Mouse (Mus musculus) neutrophil, adult 5-6 weeks (primary cell): ENCODE data around the gene Guca1b. TPM values are rescaled to one million over a fixed set of nuclear protein-coding genes. Genes with fewer than 3 reads are reported as not detected.

Experiments used
- ATAC-seq: fragments of 151-379, 151-347 bp; 2 replicates; pipeline ENCODE4 v1.8.0; 2017; ENCODE audit warnings: mild to moderate bottlenecking, moderate TSS enrichment; ENCODE audit not compliant: insufficient number of reproducible peaks, poor library complexity, low FRiP score, severe bottlenecking; ENCODE audit errors: extremely low read depth
- total RNA-seq: library from RNA; stranded (forward); fragments of 200-1000 nt; gene quantifications from 2 replicates; pipeline ENCODE4 v1.2.3, GENCODE M21; 2017

Gene Guca1b
- 1.7 TPM in 2 replicates for total RNA-seq

DNA sequence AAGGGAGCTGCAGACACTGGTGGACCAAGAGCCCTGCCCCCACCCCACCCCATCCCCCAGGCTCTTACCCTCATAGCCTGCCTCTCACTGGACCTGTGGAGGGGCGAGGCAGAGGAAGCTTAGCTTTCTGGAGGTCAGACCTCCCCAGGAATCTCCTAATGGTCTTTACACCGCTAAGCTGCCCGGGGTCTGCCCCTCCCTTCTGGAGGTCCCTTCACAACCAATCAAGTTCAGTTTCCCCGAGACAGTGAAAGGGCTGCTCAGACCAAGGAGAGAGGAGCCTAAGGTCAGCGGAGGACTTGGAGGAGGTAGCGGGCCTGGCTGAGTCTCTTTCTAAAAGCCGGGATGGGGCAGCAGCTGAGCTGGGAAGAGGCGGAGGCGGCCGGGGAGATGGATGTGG is at the start of gene Guca1b:
Gene Guca1b, plus strand, starts transcription at position 249 of the 400 bp plus-strand sequence.
- ATAC-seq, result no peak

DNA sequence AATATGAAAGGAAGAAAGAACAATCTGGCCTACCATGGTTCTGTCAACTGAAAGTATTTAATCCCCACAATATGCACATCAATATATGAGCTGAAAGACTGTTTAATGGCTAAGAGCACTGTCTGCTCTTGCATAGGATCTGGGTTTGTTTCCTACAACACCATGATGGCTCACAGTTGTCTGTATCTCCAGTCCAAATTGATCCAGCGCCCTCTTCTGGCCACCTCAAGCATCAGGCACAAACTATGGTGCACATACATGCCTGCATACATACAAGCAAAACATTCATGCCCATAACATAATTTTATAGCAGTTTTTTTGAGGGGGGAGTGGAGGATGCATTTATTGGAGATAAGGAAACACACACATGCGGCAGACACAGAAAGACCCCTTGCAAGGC is 42.1 kb upstream of the Guca1b start:
- no peak for ATAC-seq

DNA sequence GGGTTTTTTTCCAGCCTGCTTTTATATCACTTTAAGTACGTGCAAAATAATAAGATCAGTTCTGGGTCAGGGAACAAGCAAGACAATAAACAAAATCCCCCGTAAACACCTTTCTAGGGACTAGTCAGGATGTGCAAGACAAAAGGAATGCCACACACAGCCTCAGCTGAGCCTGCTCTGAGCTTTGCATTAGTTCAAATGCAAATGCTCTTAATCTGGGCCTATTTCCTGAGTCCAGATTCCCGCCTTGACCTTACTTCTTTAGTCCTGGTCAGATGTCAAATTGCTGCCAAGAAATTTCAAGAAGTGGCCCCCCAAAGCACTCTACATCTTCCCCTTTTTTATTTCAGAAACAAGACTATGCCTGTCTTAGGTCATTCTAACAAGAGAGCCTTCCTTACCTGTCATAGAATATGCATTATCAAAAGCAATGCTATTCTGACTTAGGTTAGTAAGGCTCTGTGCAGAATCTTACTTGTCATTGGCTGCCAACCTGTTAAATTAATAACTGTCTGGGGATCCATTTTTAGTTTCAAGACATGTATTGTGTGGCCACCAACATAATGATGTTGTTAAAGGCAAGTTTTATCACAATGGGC is 35.4 kb upstream of the Guca1b start:
- no peak for ATAC-seq

DNA sequence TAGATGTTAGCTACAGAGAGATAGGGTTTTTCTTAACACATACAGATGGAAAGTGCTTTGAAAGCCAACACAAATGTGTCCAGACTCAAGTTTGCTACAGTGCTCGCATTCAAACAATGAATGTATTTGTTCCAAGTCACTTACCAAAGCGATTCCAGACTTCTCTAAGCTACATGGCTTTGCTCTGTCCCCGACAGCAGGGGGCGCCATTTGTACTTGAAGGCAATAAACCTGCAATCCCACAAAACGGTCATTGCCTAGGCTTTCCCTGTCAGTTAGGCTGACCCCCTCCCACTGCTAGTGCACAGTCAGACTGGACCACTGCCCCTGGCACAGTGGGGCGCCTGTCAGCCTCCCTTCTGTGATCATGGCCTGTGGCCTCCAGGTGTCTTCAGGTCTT is 25.2 kb upstream of the Guca1b start:
- 0 out of 2 replicates have a peak, but pooled peaks have one; percentile 30 for ATAC-seq

DNA sequence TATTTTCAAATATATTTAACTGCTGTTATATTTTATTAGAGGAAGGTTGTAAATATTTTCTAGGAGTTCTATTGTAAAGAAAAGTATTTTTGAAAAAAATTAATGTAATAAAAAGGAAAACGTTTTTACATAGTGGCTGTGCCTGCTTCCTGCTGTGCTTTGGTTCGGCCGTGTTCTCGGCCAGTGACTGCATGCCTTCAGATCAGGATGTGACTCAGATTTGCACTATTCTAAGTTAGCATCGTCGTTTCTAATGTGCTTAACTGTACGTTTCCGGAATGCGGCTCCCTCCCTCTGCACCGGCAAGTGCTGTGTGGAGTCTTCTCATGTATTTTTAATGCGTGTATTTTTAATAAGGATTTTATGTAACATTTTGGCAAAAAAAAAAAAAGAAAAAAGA is 23.9 kb upstream of the Guca1b start:
- ATAC-seq, result no peak

DNA sequence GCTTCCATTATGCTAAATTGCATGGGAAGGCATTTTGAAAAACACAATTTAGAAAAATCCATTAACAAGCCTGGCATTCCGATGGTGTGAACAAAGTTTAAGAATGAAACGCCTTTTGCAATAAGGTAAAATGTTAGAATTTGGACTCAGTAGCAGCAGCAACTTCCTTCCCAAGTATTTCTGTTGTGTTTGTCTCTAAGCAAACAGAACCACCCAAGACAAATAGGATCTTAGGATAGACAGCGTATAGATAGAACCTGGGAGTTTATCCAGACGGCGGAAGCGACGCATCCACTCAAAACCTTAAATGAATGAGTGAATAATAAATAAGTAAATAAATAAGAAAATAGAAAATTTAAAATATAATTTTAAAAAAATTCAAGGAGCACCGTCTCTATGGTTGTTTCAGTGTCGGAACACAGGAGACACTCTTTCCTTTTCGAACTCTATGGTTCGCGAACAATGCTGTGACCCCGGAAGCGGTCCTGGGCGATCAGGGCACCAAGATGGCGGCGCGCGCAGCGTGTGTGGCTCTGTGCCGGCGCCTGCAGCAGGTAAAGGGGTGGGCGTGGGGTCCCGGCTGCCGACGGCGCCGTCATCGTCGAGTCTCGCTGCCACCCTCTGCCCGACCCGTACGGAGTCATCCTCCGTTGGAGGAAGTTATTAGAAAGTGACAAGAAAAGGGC is 16.6 kb upstream of the Guca1b start, which contains the start of gene Mrps10:
Gene Mrps10, plus strand, starts transcription at position 487 of the 686 bp plus-strand sequence.
- peak; percentile 80 for ATAC-seq

DNA sequence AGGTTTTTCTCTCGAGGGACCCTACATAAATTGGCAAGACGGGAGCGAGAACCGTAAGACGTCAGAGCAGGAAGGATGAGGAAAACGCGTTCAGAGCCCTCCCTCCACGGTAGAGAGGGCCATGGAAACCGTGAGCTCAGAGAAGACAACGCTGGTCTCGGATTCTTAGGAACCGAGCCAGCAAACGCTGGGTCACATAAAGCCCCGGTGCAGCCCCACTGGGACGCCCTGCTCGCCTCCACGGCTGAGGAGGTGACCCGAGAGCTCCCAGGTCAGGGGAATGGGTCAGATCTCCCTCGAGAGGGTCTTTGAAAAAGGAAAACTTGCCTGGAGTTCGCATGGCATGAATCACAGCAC is 16.1 kb upstream of the Guca1b start:
- no peak for ATAC-seq

DNA sequence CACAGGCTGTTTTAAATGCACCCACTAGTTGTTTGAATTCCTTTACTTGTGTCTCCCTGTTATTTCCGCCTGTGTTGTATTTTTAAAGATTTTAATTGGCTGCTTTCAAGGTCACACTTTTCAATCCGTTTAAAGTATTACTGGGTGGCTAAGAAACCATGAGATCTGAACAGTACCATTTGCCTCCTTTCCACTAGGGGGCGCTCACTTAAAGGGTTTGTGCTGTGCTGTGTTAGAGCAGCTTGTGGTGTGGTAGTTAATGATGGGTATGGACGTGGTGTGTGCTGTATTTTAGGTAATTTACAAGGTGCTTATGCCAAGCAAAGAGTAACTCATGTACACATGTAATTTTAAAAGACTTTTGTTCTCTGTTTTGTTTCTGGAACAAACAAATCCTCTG is 13.7 kb upstream of the Guca1b start:
- peak; percentile 65 for ATAC-seq

DNA sequence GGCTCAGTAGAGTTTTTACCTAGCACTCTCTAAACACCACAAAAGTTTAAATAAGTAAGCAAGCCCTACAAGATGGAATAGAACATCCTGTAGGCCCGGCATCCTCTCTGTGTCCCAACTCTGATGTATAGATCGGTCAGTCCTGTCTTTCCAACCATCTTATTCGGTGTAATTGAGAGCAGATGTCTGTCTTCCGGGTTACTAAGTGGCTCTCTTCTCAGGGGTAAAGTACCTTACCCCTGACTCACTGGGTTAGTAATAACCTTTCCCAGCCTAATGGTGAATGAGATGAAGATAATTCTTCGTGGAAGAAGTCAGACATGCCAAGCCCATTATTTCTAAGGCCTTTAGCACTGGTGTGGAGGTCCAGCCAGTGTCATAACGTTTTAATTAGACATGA is 11.2 kb upstream of the Guca1b start:
- no peak for ATAC-seq

DNA sequence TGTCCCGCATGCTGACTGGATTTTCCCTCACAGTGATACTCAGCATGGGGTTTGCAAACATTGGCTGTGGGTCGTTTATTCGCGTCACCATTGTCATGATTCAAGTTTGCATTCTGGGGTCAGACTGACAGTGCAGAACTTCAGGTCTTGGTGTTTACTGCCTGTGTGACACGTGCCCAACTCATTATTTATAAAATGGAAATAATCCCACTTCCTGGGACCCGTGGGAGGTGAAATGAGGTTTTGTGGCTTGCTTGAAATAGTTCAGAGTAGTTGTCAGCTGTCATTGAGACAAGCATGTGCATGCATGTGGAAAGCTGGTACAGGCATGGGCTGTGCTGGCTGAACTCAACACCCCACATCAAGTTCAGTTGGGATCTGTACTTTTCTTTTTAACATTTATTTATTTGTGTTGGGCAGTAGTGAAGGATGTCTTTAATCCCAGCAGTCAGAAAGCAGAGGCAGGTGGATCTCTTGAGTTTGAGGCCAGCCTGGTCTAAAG is 8.4 kb upstream of the Guca1b start:
- ATAC-seq, result no peak

DNA sequence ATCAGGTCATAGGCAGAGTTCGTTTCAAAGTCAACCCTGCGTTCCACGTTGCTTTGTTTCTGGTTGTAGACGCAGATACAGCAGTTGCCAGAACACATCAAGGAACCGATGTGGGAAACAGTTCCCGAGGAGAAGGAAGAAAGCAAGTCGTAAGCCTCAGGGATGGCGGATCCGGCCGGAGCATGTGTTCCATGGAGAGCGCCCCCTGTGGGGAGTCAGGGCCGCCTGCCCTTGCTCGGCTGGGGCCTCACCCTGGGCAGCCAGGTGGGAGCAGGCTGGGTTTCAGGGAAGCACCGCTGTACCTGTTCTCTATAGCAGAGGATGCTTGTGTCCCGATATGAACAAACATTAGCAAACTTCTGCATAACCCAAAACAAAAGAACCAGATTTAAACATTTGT is 7.1 kb upstream of the Guca1b start:
- ATAC-seq, result no peak

DNA sequence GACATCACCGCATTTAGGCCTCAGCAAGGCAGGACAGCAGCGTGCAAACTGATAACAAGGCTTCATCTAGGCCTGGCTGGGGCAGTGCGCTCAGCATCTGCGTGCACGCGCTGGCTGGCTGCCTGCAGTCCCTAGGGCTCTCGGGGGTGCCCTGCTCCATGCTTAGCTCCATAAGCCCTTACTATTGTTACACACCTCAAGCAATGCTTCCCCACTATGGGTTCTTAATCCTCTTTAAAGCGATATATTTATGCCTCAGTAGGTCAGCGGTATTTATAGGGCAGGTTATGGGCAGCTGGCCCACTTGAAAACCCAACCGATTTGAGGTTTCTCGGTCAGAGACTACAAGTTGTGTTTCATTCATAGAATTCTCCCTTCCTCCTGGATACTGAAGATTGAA is 3.3 kb upstream of the Guca1b start:
- ATAC-seq, result no peak

DNA sequence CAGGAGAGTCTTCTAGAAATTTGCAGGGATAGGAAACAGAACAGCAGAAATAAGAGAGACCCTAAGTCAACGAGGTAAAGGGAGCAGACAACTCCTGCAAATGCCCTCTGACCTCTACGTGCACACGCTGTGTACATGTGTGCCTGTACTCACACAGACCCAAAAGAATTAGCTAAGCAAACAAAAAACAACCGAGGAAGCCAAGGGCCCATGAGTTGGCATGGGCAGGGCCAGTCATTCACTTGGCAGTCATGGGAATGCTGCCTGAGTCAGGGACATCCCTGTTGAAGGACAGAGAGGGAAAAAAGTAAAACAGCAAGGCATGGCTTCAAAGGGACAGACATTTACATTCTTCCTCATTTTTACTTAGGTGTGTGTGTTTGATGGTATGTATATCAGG is 1.9 kb upstream of the Guca1b start:
- ATAC-seq, result no peak

DNA sequence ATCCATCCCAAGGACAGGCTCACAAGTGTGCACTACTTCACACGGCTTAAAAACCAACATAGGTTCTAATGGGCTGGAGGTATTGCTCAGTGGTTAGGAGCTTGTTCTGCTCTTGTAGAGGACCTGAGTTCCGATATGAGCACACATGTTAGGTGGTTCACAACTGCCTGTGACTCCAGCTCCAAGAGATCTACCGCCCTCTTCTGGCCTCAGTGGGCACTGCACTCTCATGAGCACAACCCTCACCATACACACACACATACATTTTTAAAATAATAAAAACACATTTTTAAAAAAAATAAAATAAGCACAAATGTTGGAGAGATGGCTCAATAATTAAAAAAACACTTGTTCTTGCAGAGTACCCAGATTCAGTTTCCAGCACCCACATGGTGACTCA is 1.1 kb upstream of the Guca1b start:
- ATAC-seq, result no peak

DNA sequence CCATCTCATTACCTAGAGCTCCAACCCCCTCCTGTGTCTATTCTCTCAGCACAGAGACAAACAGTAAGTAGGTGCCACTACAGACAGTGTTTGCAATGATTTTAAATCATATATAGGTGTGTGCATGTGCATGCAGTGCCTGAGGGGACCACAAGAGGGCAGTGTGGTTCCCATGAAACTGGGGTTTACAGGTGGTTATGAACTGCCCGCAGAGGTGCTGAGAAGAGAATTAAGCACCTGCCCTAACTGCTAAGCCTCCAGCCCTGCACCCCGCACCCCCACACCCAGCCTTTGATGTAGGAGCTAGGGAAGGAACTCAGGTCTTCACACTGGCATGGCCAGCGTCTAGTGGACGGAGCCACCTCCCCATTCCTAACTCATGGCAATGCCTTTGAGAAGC is 1.5 kb downstream of the Guca1b start:
- 0 out of 2 replicates have a peak, but pooled peaks have one; percentile 34 for ATAC-seq

DNA sequence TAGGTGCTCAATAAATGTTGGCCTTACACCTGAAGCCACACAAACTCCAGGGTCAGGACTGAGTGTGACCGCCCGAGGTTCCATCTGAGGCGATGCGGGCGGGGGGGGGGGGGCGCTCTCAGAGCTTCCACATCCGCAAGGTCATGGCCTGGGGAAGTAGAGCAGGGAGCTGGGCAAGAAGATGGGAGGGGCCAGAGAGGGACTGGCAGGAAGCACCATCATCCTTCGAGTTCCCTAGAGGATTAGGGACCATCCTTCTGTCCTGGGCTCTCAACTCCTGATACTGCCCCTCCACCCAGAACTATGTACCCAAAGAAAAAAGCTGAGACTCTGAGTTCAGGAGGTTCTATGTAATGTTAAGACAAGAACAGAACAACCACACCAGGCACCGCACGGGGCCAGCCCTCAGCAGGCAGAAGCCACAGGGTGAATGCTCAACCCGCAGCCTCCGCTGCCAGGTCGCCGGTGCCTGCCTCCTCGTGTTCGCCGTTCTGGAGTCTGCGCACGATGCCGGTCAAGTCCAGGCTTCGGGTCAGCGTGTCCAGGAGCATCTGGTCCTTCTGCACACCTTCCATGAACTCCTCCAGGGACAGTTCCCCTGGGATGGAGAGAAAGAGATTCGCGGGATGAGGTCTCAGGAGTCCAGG is 9.2 kb downstream of the Guca1b start:
- peak; percentile 43; the same call in 1 of the 2 replicates for ATAC-seq

DNA sequence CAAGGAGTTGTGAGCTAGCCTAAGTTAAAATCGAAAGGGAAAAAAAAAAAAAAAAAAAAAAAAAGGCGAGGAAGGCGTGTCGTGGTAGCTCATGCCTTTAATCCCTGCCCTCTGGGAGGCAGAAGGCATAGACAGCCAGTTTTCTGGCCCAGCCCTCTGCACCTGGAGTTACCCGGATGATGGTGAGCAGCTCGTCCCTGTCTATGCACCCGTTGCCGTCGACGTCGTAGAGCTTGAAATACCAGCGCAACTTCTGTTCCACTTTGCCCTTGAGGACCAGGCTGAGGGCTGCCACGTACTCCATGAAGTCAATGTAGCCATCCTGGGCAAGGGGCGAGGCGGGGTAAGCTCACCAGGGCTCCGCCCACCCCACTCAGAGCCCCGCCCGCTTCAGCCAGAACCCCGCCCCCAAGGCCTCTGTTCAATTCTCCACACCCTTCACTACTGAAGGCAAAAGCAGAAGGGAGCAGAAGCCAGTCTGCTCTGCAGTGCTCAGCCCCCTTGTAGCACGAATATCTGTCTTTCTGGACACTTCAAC is 10.3 kb downstream of the Guca1b start:
- peak; percentile 73 for ATAC-seq

DNA sequence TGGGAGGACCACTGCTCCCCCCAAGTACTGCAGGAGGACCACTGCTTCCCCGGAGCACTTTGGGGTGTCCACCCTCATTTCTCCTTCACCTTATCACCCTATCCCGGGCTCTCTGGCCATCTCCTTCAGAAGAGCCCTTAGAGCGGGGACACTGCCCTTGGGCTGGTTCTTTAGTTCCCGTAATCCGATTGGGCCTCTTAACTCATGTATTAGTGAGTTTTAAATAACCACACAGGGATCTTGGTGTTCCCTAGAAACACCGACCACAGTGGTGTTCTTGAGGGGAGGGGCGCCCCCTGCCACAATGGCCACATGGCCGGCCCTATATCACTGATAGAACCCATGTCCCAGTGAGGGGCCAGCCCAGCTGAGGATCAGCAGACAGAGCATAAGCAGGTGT is 13.9 kb downstream of the Guca1b start:
- ATAC-seq, result no peak

DNA sequence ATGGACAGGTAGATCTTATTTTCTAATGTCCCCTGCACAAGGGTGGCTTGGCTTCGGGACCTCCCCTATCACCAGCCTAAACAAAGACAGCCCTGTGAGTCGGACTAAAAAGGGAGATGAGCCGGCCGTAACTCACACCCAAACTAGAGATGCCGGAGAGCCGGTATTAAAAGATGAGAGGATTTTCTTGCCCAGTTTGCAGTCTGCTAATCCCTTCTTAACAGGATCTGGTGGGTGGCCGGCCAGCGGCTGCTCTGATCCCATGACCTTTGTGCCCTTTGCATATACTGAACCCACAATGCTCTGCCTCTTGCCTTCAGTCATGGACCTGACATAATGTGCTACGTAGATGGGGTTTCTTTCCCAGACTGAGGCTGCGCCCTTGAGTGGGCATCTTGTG is 15.3 kb downstream of the Guca1b start, which contains the start of gene Guca1a:
Gene Guca1a, minus strand, starts transcription at position 134 of the 400 bp plus-strand sequence.
- ATAC-seq, result no peak
